Mouse (Mus musculus) testis, adult 2 months (tissue): Measurements from ENCODE around the gene Aff3. TPM values are rescaled to one million over a fixed set of nuclear protein-coding genes. Genes with fewer than 3 reads are reported as not detected.

Source experiments
- H3K27ac ChIP-seq: fragments of 200-500 bp; 2 replicates; pipeline ENCODE4 v1.5.1; 2012; ENCODE audit warnings: low read depth, low read length; ENCODE audit not compliant: control insufficient read depth, insufficient read depth
- H3K27me3 ChIP-seq: fragments of 200-500 bp; 2 replicates; pipeline ENCODE4 v1.6.1; 2012; ENCODE audit warnings: mild to moderate bottlenecking, low read length, moderate library complexity; ENCODE audit not compliant: control insufficient read depth, insufficient read depth
- H3K36me3 ChIP-seq: fragments of 200-500 bp; 2 replicates; pipeline ENCODE4 v1.6.1; 2012; ENCODE audit warnings: mild to moderate bottlenecking, low read length; ENCODE audit not compliant: control insufficient read depth, insufficient read depth
- H3K4me1 ChIP-seq: fragments of 200-500 bp; 2 replicates; pipeline ENCODE4 v1.6.1; 2012; ENCODE audit warnings: low read length; ENCODE audit not compliant: control insufficient read depth, insufficient read depth
- H3K4me3 ChIP-seq: fragments of 200-500 bp; 2 replicates; pipeline ENCODE4 v1.5.1; 2012; ENCODE audit warnings: low read depth, mild to moderate bottlenecking, low read length, moderate library complexity, mixed read lengths; ENCODE audit not compliant: control insufficient read depth
- CTCF ChIP-seq: fragments of 200-500 bp; IDR thresholded peaks from 2 replicates; pipeline ENCODE4 v1.5.1; 2012; ENCODE audit warnings: low read depth, mild to moderate bottlenecking, inconsistent platforms, low read length, moderate library complexity; ENCODE audit not compliant: control insufficient read depth, insufficient read depth, insufficient replicate concordance
- POLR2A ChIP-seq: fragments of 200-500 bp; IDR thresholded peaks from 2 replicates; pipeline ENCODE4 v1.6.1; 2012; ENCODE audit warnings: low read depth, mild to moderate bottlenecking, inconsistent platforms, low read length, moderate library complexity; ENCODE audit not compliant: control insufficient read depth
- polyA plus RNA-seq: library from polyadenylated mRNA; depleted of rRNA; stranded (reverse); fragments of >200 nt; gene quantifications from 2 replicates; pipeline ENCODE4 v1.2.3, GENCODE M21; 2012

The Aff3 gene
- polyA plus RNA-seq, 1 experiment: 8.1 TPM

GRCm38 (mm10) chr1:38428708-38429683, 235.8 kb downstream of the Aff3 start:
- no peak overlapping the region for H3K27ac ChIP-seq
- no peaks in the 10 kb centered on the region for H3K36me3 ChIP-seq
- TF ChIP-seq CTCF (no peak), POLR2A (no peak)
- peaks cover 9% of the 10 kb centered on the region for H3K4me1 ChIP-seq
- no peak overlapping the region for H3K4me3 ChIP-seq
- no peaks in the 10 kb centered on the region for H3K27me3 ChIP-seq

- no peak overlapping the region for H3K4me3 ChIP-seq
- no peaks in the 10 kb centered on the region for H3K4me1 ChIP-seq
- no peaks in the 10 kb centered on the region for H3K27me3 ChIP-seq
- no peaks in the 10 kb centered on the region for H3K36me3 ChIP-seq
- no peak for TF ChIP-seq POLR2A
- no peak for TF ChIP-seq CTCF
- no peak overlapping the region for H3K27ac ChIP-seq
Observed at GRCm38 (mm10) chr1:38422921-38423320, 241.8 kb downstream of the Aff3 start.

- Histone ChIP-seq H3K36me3 (no peaks in the 10 kb centered on the region), H3K4me3 (no peak overlapping the region), H3K27me3 (no peaks in the 10 kb centered on the region), H3K4me1 (no peaks in the 10 kb centered on the region), H3K27ac (no peak overlapping the region)
- TF ChIP-seq CTCF: no peak
- no peak for TF ChIP-seq POLR2A
Observed at GRCm38 (mm10) chr1:38419331-38419730, 245.4 kb downstream of the Aff3 start.

- Histone ChIP-seq H3K27ac (no peak overlapping the region), H3K4me3 (no peak overlapping the region), H3K27me3 (no peaks in the 10 kb centered on the region), H3K4me1 (no peaks in the 10 kb centered on the region), H3K36me3 (no peaks in the 10 kb centered on the region)
- TF ChIP-seq CTCF: no peak
- no peak for TF ChIP-seq POLR2A
Observed at GRCm38 (mm10) chr1:38418181-38419032, 246.3 kb downstream of the Aff3 start.

GRCm38 (mm10) chr1:38417196-38417595, 247.6 kb downstream of the Aff3 start:
- no peaks in the 10 kb centered on the region for H3K4me1 ChIP-seq
- H3K36me3 ChIP-seq: no peaks in the 10 kb centered on the region
- no peak overlapping the region for H3K27ac ChIP-seq
- TF ChIP-seq POLR2A: no peak
- TF ChIP-seq CTCF: no peak
- H3K27me3 ChIP-seq: no peaks in the 10 kb centered on the region
- no peak overlapping the region for H3K4me3 ChIP-seq

GRCm38 (mm10) chr1:38415511-38415910, 249.2 kb downstream of the Aff3 start:
- no peaks in the 10 kb centered on the region for H3K4me1 ChIP-seq
- no peak for TF ChIP-seq CTCF
- TF ChIP-seq POLR2A: no peak
- no peak overlapping the region for H3K4me3 ChIP-seq
- no peaks in the 10 kb centered on the region for H3K36me3 ChIP-seq
- no peaks in the 10 kb centered on the region for H3K27me3 ChIP-seq
- H3K27ac ChIP-seq: no peak overlapping the region

GRCm38 (mm10) chr1:38411106-38411505, 253.6 kb downstream of the Aff3 start:
- TF ChIP-seq POLR2A (no peak), CTCF (no peak)
- no peaks in the 10 kb centered on the region for H3K27me3 ChIP-seq
- H3K36me3 ChIP-seq: no peaks in the 10 kb centered on the region
- H3K4me3 ChIP-seq: no peak overlapping the region
- H3K27ac ChIP-seq: no peak overlapping the region
- no peaks in the 10 kb centered on the region for H3K4me1 ChIP-seq
